Mouse (Mus musculus) olfactory bulb, adult 2 months (tissue): Measurements from ENCODE around the gene Otx2.

Experiments
- CTCF ChIP-seq: fragments of 200-500 bp; IDR thresholded peaks from 2 replicates; pipeline ENCODE4 v1.5.1; 2012; ENCODE audit warnings: low read depth, mild to moderate bottlenecking, low read length, moderate library complexity; ENCODE audit not compliant: insufficient read depth
- POLR2A ChIP-seq: fragments of 200-500 bp; IDR thresholded peaks from 2 replicates; pipeline ENCODE4 v1.6.1; 2012; ENCODE audit warnings: mild to moderate bottlenecking, low read depth, low read length, moderate library complexity; ENCODE audit not compliant: insufficient read depth

GRCm38 (mm10) chr14:48633141-48633540 is 40.5 kb downstream of the Otx2 start:
- TF ChIP-seq CTCF, result no peak
- TF ChIP-seq POLR2A, result no peak
